Mouse (Mus musculus) heart, embryonic 14.5 days (tissue): ENCODE results near the gene Bicd2. TPM values are rescaled to one million over a fixed set of nuclear protein-coding genes. Genes with fewer than 3 reads are reported as not detected.

Source experiments
- ATAC-seq: fragments of 200-750 bp; cut with Nextera tagmentation; 2 replicates; pipeline ENCODE4 v1.8.0; 2017; ENCODE audit warnings: low read depth, moderate TSS enrichment; ENCODE audit not compliant: insufficient number of reproducible peaks, insufficient read depth, low FRiP score
- H3K27ac ChIP-seq, 2 experiments: fragments of 200-500 bp in 1 of 2; fragments of 300-500 bp in 1 of 2; sonication (generic) in 1 of 2; replicated peaks in 1 of 2; 2 replicates each; pipeline ENCODE4 v1.5.1; 2012 to 2014; ENCODE audit warnings: low read depth in 2 of 2, low read length in 2 of 2, control low read depth in 1 of 2, mild to moderate bottlenecking in 1 of 2, mixed read lengths in 1 of 2; ENCODE audit not compliant: control insufficient read depth in 1 of 2, insufficient read depth in 1 of 2
- H3K27me3 ChIP-seq: fragments of 300-500 bp; sonication (generic); 2 replicates; pipeline ENCODE4 v1.6.1; 2014; ENCODE audit warnings: mild to moderate bottlenecking, low read length, control low read depth; ENCODE audit not compliant: control insufficient read depth, insufficient read depth
- H3K36me3 ChIP-seq: fragments of 300-500 bp; sonication (generic); 2 replicates; pipeline ENCODE4 v1.6.1; 2014; ENCODE audit warnings: mild to moderate bottlenecking, control low read depth, low read length, mixed read lengths; ENCODE audit not compliant: control insufficient read depth, insufficient read depth
- H3K4me1 ChIP-seq, 2 experiments: fragments of 200-500 bp in 1 of 2; fragments of 300-500 bp in 1 of 2; sonication (generic) in 1 of 2; 2 replicates each; pipeline ENCODE4 v1.6.1; 2012 to 2014; ENCODE audit warnings: low read length in 2 of 2, control low read depth in 1 of 2, mixed read lengths in 1 of 2; ENCODE audit not compliant: control insufficient read depth in 2 of 2, insufficient read depth in 2 of 2
- H3K4me2 ChIP-seq: fragments of 300-500 bp; sonication (generic); 2 replicates; pipeline ENCODE4 v1.6.1; 2014; ENCODE audit warnings: mild to moderate bottlenecking, low read length
- H3K4me3 ChIP-seq, 2 experiments: fragments of 200-500 bp in 1 of 2; fragments of 300-500 bp in 1 of 2; sonication (generic) in 1 of 2; 2 replicates each; pipeline ENCODE4 v1.5.1; 2012 to 2014; ENCODE audit warnings: low read length in 2 of 2, mild to moderate bottlenecking in 2 of 2, control low read depth in 1 of 2, low read depth in 1 of 2, moderate library complexity in 1 of 2; ENCODE audit not compliant: control insufficient read depth in 1 of 2, insufficient read depth in 1 of 2
- H3K9ac ChIP-seq: fragments of 300-500 bp; sonication (generic); 2 replicates; pipeline ENCODE4 v1.6.1; 2014; ENCODE audit warnings: mild to moderate bottlenecking, low read length
- H3K9me3 ChIP-seq: fragments of 300-500 bp; sonication (generic); 2 replicates; pipeline ENCODE4 v1.6.1; 2016; ENCODE audit warnings: low read length, control low read depth; ENCODE audit not compliant: control insufficient read depth
- whole genome bisulfite sequencing: fragments of 180-500 bp; shearing (Covaris S2); extraction: QIAGEN DNeasy Blood & Tissue Kit; methylation state at CpG from one replicate; pipeline ENCODE4 v1.1.7; 2014; 5-methylcytosine and 5-hydroxymethylcytosine counted together
- polyA plus RNA-seq: library from polyadenylated mRNA; unstranded; fragments of >200 nt; fragmentation: Nextera tagmentation; extraction: Ambion mirVana; gene quantifications from 2 replicates; pipeline ENCODE4 v1.2.1, GENCODE M21; 2014

Gene Bicd2
- polyA plus RNA-seq, 1 experiment from 2014 or later = 47.3 TPM

- Histone ChIP-seq H3K36me3 (no peaks in the 10 kb centered on the region), H3K9ac (peak overlapping the region; percentile 22), H3K27me3 (no peaks in the 10 kb centered on the region), H3K27ac (peak overlapping the region; percentile 80 to 87), H3K4me1 (peaks cover 15 to 19% of the 10 kb centered on the region in 2 experiments), H3K9me3 (no peaks in the 10 kb centered on the region), H3K4me2 (peak overlapping the region; percentile 42), H3K4me3 (peak overlapping the region; percentile 3 to 21; a peak in 2 of 4 replicates)
- ATAC-seq = peak; percentile 84
- 0% methylated on average over 10 of the region's 10 CpGs for WGBS
Measured at GRCm38 (mm10) chr13:49307311-49307969, 33.9 kb upstream of the Bicd2 start.

- Histone ChIP-seq H3K9ac (no peak overlapping the region), H3K27ac (peak overlapping the region in 1 of 2 experiments; percentile 80; a peak in 2 of 4 replicates)
- ATAC-seq = no peak
Measured at GRCm38 (mm10) chr13:49308206-49308605, 33.2 kb upstream of the Bicd2 start.

DNA sequence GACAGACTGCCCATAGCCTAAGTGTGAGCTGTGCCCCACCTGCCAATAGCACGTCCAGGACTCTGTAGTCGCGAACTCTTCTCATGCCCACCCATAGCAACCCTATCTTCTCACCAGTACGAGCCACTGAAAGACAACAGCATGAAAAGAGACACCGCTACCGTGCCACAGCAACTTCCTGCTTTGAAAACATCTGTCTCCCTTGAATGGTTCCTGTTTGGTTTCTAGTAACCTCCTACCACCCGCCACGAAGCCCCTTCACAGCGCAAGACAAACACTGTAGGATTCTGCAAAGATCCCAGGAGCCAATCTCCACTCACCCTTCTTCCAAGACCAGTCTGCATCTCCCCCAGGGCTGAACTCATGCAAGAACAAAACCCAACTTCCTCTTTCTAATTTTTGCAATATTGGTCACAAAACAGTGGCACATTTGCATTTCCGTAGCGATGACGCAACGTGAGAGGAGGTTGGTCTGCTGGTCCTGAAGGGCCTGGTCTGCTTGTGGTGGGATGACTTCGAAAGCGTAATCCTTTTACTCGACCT is 32.5 kb upstream of the Bicd2 start:
- WGBS = 77% methylated on average over 16 of the region's 16 CpGs
- Histone ChIP-seq H3K9me3 (no peaks in the 10 kb centered on the region), H3K4me1 (peaks cover 15 to 19% of the 10 kb centered on the region in 2 experiments), H3K9ac (no peak overlapping the region), H3K4me2 (no peak overlapping the region), H3K27me3 (no peaks in the 10 kb centered on the region), H3K27ac (no peak overlapping the region), H3K36me3 (no peaks in the 10 kb centered on the region), H3K4me3 (no peak overlapping the region)
- ATAC-seq = no peak

More at GRCm38 (mm10) chr13:49308206-49308605, 33.2 kb upstream of the Bicd2 start:
- H3K27me3 ChIP-seq = no peaks in the 10 kb centered on the region
- peaks cover 15 to 19% of the 10 kb centered on the region in 2 experiments for H3K4me1 ChIP-seq
- H3K9me3 ChIP-seq = no peaks in the 10 kb centered on the region
- 94% methylated on average over 4 of the region's 4 CpGs for WGBS
- H3K4me3 ChIP-seq = no peak overlapping the region
- no peaks in the 10 kb centered on the region for H3K36me3 ChIP-seq
- H3K4me2 ChIP-seq = no peak overlapping the region; the same call in 1 of the 2 replicates

GRCm38 (mm10) chr13:49309501-49309900 is 31.9 kb upstream of the Bicd2 start:
- Histone ChIP-seq H3K4me3 (no peak overlapping the region), H3K4me1 (peaks cover 15 to 19% of the 10 kb centered on the region in 2 experiments), H3K9me3 (no peaks in the 10 kb centered on the region), H3K36me3 (no peaks in the 10 kb centered on the region), H3K9ac (no peak overlapping the region), H3K27me3 (no peaks in the 10 kb centered on the region), H3K27ac (no peak overlapping the region), H3K4me2 (no peak overlapping the region)
- ATAC-seq = no peak
- WGBS = 79% methylated on average over 1 of the region's 1 CpGs

DNA sequence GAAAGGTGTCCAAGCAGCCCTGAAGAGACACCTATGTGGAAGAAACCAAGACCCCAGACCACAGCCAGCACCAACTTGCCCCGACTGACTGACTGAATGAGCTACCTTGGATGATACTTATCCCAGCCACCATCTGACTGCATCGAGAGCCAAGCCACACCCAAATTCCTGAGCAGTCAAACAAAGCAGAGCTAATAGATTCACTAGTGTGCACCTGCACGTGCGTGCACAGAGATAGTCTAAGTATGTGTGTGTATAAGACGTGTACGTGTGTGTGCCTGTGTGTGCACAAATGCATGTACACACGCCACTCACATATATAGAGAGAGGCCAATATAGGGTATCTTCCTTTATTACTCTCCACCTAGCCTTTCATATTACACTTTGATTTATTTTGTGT is 29.7 kb upstream of the Bicd2 start:
- Histone ChIP-seq H3K4me3 (no peak overlapping the region), H3K9ac (no peak overlapping the region), H3K4me2 (no peak overlapping the region), H3K27me3 (no peaks in the 10 kb centered on the region), H3K4me1 (peaks cover 13 to 21% of the 10 kb centered on the region in 2 experiments), H3K36me3 (no peaks in the 10 kb centered on the region), H3K27ac (no peak overlapping the region), H3K9me3 (no peaks in the 10 kb centered on the region)
- WGBS = 76% methylated on average over 7 of the region's 7 CpGs
- no peak for ATAC-seq

DNA sequence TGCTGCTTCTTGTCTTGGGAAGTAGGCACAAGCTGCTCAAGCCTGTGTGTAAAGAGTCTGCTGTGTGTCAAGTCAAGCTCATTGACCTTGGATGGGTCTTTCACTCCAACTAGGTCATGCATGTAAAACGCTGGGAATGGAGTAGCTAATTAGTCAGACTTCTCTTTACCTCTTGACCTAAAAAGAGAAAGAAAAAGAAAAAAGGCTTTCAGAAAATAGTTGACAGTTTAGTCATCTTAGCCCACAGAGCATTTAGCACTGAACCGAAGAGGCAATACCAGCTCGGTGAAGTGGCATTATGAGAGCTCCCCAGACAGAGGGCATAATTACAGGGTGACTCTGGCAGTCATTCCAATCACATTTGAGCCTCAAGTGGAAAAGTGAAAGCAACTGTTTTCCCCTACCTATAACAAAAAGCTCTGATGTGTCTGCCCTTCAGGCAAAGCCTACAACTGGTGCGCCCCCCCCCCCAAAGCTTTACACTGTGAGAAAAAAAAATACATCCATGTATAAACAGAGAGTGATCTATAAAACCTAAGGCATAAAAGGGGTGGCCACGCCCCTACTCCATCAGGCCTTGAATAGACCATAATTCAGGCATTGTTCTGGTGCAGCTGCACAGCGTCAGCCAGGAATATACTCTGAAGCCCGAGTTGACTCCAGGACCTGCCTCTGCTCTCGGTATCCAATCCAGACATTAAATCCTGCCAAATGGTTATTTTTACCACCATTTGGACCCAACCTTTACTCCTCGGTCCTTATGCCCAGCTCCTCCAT is 24.8 kb upstream of the Bicd2 start:
- ATAC-seq = no peak
- WGBS = 63% methylated on average over 9 of the region's 9 CpGs

GRCm38 (mm10) chr13:49317508-49317907 is 23.9 kb upstream of the Bicd2 start:
- Histone ChIP-seq H3K4me3 (no peak overlapping the region), H3K9me3 (no peaks in the 10 kb centered on the region), H3K27me3 (no peaks in the 10 kb centered on the region), H3K4me1 (peaks cover 7 to 14% of the 10 kb centered on the region in 2 experiments), H3K4me2 (no peak overlapping the region), H3K36me3 (no peaks in the 10 kb centered on the region), H3K27ac (no peak overlapping the region), H3K9ac (no peak overlapping the region)
- 72% methylated on average over 6 of the region's 6 CpGs for WGBS
- no peak for ATAC-seq

More for the DNA sequence above, 24.8 kb upstream of the Bicd2 start:
- Histone ChIP-seq H3K27me3 (no peaks in the 10 kb centered on the region), H3K27ac (no peak overlapping the region), H3K9me3 (no peaks in the 10 kb centered on the region), H3K4me1 (peaks cover 7 to 14% of the 10 kb centered on the region in 2 experiments), H3K36me3 (no peaks in the 10 kb centered on the region), H3K4me3 (no peak overlapping the region), H3K4me2 (no peak overlapping the region), H3K9ac (no peak overlapping the region)
